Mouse (Mus musculus) myocyte (in vitro differentiated cells): ENCODE data around the gene Kctd11.

Source experiments
- CEBPB ChIP-seq: IDR thresholded peaks from 2 replicates; pipeline ENCODE4 v1.6.1; 2011; ENCODE audit warnings: mild to moderate bottlenecking, moderate library complexity; ENCODE audit not compliant: poor library complexity, insufficient read depth, severe bottlenecking
- E2F4 ChIP-seq: IDR thresholded peaks from one replicate; pipeline ENCODE4 v1.6.1; 2011; ENCODE audit warnings: mild to moderate bottlenecking, control low read depth, moderate library complexity; ENCODE audit not compliant: insufficient read depth
- MAX ChIP-seq: IDR thresholded peaks from one replicate; pipeline ENCODE4 v1.6.1; 2011; ENCODE audit warnings: low read depth, mild to moderate bottlenecking, control low read depth
- POLR2A ChIP-seq: IDR thresholded peaks from one replicate; pipeline ENCODE4 v1.6.1; 2011; ENCODE audit warnings: low read depth, mild to moderate bottlenecking, control low read depth, moderate library complexity; ENCODE audit not compliant: insufficient read length
- POLR2AphosphoS2 ChIP-seq: IDR thresholded peaks from one replicate; pipeline ENCODE4 v1.6.1; 2011; ENCODE audit warnings: low read depth, control low read depth; ENCODE audit not compliant: insufficient read length
- REST ChIP-seq: IDR thresholded peaks from one replicate; pipeline ENCODE4 v1.6.1; 2011; ENCODE audit warnings: mild to moderate bottlenecking, control low read depth, moderate library complexity; ENCODE audit not compliant: insufficient read depth, insufficient read length
- TCF3 ChIP-seq: IDR thresholded peaks from one replicate; pipeline ENCODE4 v1.6.1; 2011; ENCODE audit warnings: low read depth, control low read depth; ENCODE audit not compliant: insufficient read length
- USF1 ChIP-seq: IDR thresholded peaks from one replicate; pipeline ENCODE4 v1.6.1; 2011; ENCODE audit warnings: low read depth, mild to moderate bottlenecking, control low read depth, moderate library complexity

GRCm38 (mm10) chr11:69904311-69904710, 23.1 kb upstream of the Kctd11 start:
- TF ChIP-seq POLR2A: no peak
- no peak for TF ChIP-seq POLR2AphosphoS2
- no peak for TF ChIP-seq REST
- TF ChIP-seq TCF3: no peak
- TF ChIP-seq MAX: no peak
- TF ChIP-seq CEBPB: no peak
- TF ChIP-seq E2F4: no peak
- no peak for TF ChIP-seq USF1
